Mouse (Mus musculus): Measurements from ENCODE around the gene Cd109.

The Cd109 gene

GRCm38 (mm10) chr9:78641386-78641785, 26.0 kb downstream of the Cd109 start:
- intact Hi-C loops (cut with DNase I) = loop anchor here (10.0 kb wide), 1 partner anchor 63 kb away; no protein-coding TSS in a partner anchor

GRCm38 (mm10) chr9:78646008-78646777, 30.8 kb downstream of the Cd109 start:
- intact Hi-C loops (cut with DNase I) = loop anchor here (10.0 kb wide), 1 partner anchor 59 kb away; no protein-coding TSS in a partner anchor

DNA sequence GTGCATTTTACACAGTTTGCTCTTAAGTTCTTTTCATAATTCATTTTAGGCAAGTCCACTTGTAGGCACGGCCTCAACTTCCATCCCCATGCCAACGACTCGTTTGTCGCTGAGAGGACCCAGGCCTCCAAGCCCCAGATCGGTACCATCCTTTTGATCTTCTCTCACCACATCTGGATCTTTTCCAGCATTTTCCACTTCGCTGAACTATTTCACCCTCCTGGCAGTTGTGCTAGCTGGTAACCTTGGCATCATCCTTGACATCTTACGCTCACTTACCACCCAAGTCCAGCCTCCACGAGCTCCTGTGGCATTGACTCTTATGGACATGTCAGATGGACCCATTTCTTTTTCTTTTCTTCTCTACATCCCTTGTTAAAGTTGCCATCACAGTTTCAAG, 33.3 kb downstream of the Cd109 start:
- intact Hi-C loops (cut with DNase I) = loop anchor here (10.0 kb wide), 1 partner anchor 56 kb away; no protein-coding TSS in a partner anchor

DNA sequence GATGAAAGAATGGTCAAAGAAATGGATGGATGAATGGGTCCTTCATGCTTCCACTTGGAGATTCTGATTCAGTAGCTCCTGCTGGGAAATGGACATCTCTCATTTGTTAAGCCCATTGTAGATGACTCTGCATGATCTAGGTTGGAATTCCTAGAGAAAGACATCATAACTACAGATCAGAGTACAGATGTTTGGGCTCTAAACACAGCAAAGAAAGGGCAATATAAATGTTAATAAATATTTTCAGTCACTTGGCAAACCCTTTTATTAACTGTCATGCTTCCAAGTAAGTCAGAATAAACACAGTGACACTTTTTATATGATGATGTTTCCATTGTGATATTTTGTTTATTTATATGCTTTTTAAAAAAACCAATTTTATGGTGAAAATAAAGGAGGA, 34.1 kb downstream of the Cd109 start:
- intact Hi-C loops (cut with DNase I) = loop anchor here (10.0 kb wide), 1 partner anchor 55 kb away; no protein-coding TSS in a partner anchor

GRCm38 (mm10) chr9:78657564-78657963, 42.2 kb downstream of the Cd109 start:
- intact Hi-C loops (cut with DNase I) = no loop called here

GRCm38 (mm10) chr9:78671446-78671985, 56.2 kb downstream of the Cd109 start:
- intact Hi-C loops (cut with DNase I) = no loop called here

DNA sequence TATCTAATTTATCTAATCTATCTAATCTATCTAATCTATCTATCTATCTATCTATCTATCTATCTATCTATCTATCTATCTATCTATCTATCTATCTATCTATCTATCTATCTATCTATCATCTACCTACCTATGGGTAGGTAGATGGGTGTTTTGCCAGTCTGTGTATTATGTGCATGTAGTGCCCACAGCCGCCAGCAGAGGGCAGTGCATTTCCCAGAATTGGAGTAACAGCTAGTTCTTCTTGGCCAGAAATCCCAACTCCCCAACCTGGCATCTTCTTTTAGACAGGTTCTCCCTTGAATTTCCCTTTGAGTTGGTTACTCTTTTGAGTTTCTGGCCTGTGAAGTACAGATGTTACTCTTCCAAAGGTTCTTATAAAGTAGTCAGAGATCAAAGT, 85.3 kb downstream of the Cd109 start:
- intact Hi-C loops (cut with DNase I) = loop anchor here (10.0 kb wide), 1 partner anchor 56 kb away; no protein-coding TSS in a partner anchor

DNA sequence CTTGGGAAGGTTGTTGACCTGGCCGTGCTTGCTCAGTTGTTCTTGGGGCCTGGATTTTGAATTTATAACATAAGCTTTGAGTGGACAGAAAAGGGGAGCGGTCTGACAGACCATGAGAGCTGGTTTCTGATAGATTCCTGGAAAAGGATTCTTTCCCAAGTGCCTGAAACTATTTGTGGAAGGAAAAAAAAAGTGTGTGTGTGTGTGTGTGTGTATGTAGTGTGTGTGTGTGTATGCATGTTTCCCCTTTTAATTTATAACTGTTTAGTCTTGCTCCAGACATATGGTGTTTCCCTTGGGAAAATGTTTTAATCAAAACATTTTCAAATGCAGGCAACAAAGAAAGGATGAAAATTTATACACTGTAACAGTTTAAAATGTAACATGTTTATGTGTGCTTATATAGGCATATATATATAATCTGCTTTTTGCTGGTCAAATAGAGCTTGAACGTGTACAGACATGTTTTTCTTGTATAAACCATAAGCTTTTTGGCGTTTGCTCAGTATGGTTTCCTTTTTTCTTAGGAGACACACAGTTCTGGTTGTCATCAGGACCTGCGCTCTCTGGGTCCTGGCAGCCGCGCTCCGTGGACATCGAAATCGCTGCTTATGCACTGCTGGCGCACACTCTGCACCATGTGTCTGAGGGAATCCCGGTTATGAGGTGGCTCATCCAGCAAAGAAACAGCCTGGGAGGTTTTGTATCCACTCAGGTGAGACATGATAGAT, 87.3 kb downstream of the Cd109 start:
- intact Hi-C loops (cut with DNase I) = loop anchor here (10.0 kb wide), 1 partner anchor 58 kb away; no protein-coding TSS in a partner anchor

DNA sequence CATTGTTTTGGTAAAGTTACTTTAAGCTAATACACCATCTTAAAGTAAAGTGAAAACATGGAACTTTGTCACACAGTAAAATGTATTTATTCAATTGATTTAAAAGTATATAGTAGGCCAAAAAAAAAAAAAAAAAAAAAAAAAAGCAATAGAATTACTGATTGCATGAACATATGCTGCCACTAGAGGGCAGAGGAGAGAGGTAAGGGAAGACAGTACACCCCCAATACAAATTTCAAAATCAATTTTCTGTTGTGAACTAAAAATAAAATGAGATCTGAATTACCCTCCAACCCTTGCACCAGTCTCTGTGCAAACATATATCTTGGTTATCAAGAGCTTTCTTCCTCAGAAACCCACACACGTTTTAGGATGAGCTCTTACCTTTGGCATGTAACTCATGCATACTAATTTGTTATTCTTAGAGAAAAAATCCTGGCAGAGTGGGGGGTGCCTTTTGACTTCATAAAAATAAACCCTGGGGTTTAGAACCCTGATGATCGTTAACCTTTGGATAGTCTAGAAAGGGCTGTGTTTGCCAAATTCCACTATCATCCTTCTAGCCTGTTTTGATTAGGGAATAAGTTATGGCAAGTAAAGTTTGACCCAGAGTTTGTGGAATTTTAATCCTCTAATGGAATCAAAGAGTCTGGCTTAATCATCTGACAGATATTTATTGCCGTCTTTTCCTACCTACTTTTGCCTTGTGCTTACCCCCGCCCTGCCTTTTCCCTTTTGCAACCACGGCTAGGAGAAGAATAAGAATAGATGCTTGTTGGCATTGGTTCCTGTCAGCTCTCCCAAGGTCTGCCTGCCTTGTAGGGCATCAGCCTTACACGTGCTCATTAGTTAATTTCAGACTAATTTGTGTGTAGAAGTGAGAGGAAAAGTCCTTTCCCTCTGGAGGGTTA, 105.8 kb downstream of the Cd109 start:
- intact Hi-C loops (cut with DNase I) = no loop called here

- intact Hi-C loops (cut with DNase I) = no loop called here
Measured at GRCm38 (mm10) chr9:78731931-78732330, 116.6 kb downstream of the Cd109 start.

GRCm38 (mm10) chr9:78735519-78735918, 120.2 kb downstream of the Cd109 start:
- intact Hi-C loops (cut with DNase I) = no loop called here

- intact Hi-C loops (cut with DNase I) = no loop called here
Measured at GRCm38 (mm10) chr9:78742012-78742411, 126.7 kb downstream of the Cd109 start.

- intact Hi-C loops (cut with DNase I) = no loop called here
Measured at GRCm38 (mm10) chr9:78750246-78750645, 134.9 kb downstream of the Cd109 start.

Data from adrenal gland (tissue).